Mouse (Mus musculus) hindbrain, embryonic 13.5 days (tissue): ENCODE data around the gene Ccdc105. TPM values are rescaled to one million over a fixed set of nuclear protein-coding genes. Genes with fewer than 3 reads are reported as not detected.

ENCODE experiments used
- ATAC-seq: fragments of 200-750 bp; cut with Nextera tagmentation; 2 replicates; pipeline ENCODE4 v1.8.0; 2017; ENCODE audit warnings: moderate TSS enrichment; ENCODE audit not compliant: low FRiP score
- H3K27ac ChIP-seq: fragments of 300-500 bp; sonication (generic); 2 replicates; pipeline ENCODE4 v1.5.1; 2015; ENCODE audit warnings: inconsistent platforms, mild to moderate bottlenecking, moderate library complexity
- H3K27me3 ChIP-seq: fragments of 300-500 bp; sonication (generic); 2 replicates; pipeline ENCODE4 v1.6.1; 2015; ENCODE audit warnings: mild to moderate bottlenecking, inconsistent platforms
- H3K36me3 ChIP-seq: fragments of 300-500 bp; sonication (generic); 2 replicates; pipeline ENCODE4 v1.6.1; 2015; ENCODE audit warnings: mild to moderate bottlenecking, inconsistent platforms
- H3K4me1 ChIP-seq: fragments of 300-500 bp; sonication (generic); replicated peaks from 2 replicates; pipeline ENCODE4 v1.6.1; 2015; ENCODE audit warnings: inconsistent platforms
- H3K4me2 ChIP-seq: fragments of 300-500 bp; sonication (generic); 2 replicates; pipeline ENCODE4 v1.6.1; 2015; ENCODE audit warnings: inconsistent platforms, mild to moderate bottlenecking, moderate library complexity
- H3K4me3 ChIP-seq: fragments of 300-500 bp; sonication (generic); 2 replicates; pipeline ENCODE4 v1.5.1; 2015; ENCODE audit warnings: mild to moderate bottlenecking, inconsistent platforms
- H3K9ac ChIP-seq: fragments of 300-500 bp; sonication (generic); 2 replicates; pipeline ENCODE4 v1.6.1; 2015; ENCODE audit warnings: mild to moderate bottlenecking, inconsistent platforms
- H3K9me3 ChIP-seq: fragments of 300-500 bp; sonication (generic); 2 replicates; pipeline ENCODE4 v1.6.1; 2016; ENCODE audit warnings: inconsistent platforms
- WGBS: fragments of 180-500 bp; shearing (Covaris S2); methylation state at CpG from one replicate; pipeline ENCODE4 v1.1.7; 2015; 5-methylcytosine and 5-hydroxymethylcytosine counted together
- polyA plus RNA-seq: library from polyadenylated mRNA; unstranded; fragments of >200 nt; fragmentation: Nextera tagmentation; extraction: Ambion mirVana; gene quantifications from 2 replicates; pipeline ENCODE4 v1.2.1, GENCODE M21; 2015

Gene Ccdc105
- 0.19 and 0.48 TPM in 2 replicates for polyA plus RNA-seq

GRCm38 (mm10) chr10:78752452-78753191, at the start of gene Ccdc105:
Gene Ccdc105 (minus strand): TSS chr10:78753065.
- H3K27ac ChIP-seq, result peak within 1 kb of the TSS; percentile 94
- WGBS, result under 1% methylated on average over 61 of the region's 61 CpGs
- H3K4me3 ChIP-seq, result peak within 1 kb of the TSS; percentile 55
- H3K36me3 ChIP-seq, result no peaks in the 10 kb centered on the region
- peak; percentile 95 for ATAC-seq
- peaks cover 8% of the 10 kb centered on the region for H3K4me1 ChIP-seq
- H3K27me3 ChIP-seq, result peaks cover 21% of the 10 kb centered on the region
- no peaks in the 10 kb centered on the region for H3K9me3 ChIP-seq
- peak within 1 kb of the TSS; percentile 75 for H3K4me2 ChIP-seq
- H3K9ac ChIP-seq, result peak within 1 kb of the TSS; percentile 80

GRCm38 (mm10) chr10:78801449-78801848, 48.6 kb upstream of the Ccdc105 start:
- H3K9me3 ChIP-seq, result no peaks in the 10 kb centered on the region
- H3K9ac ChIP-seq, result no peak overlapping the region
- no peaks in the 10 kb centered on the region for H3K4me1 ChIP-seq
- no peak overlapping the region for H3K4me3 ChIP-seq
- no peak for ATAC-seq
- no peak overlapping the region for H3K4me2 ChIP-seq
- H3K36me3 ChIP-seq, result no peaks in the 10 kb centered on the region
- WGBS, result 89% methylated on average over 2 of the region's 2 CpGs
- no peak overlapping the region for H3K27ac ChIP-seq
- no peaks in the 10 kb centered on the region for H3K27me3 ChIP-seq

GRCm38 (mm10) chr10:78790561-78790960, 37.7 kb upstream of the Ccdc105 start:
- 33% methylated on average over 1 of the region's 1 CpGs for WGBS
- Histone ChIP-seq H3K27me3 (no peaks in the 10 kb centered on the region), H3K4me1 (peaks cover 17% of the 10 kb centered on the region), H3K4me2 (no peak overlapping the region), H3K4me3 (no peak overlapping the region), H3K9me3 (no peaks in the 10 kb centered on the region), H3K36me3 (0 out of 2 replicates have a peak, but pooled peaks cover 3% of the 10 kb centered on the region), H3K9ac (no peak overlapping the region), H3K27ac (no peak overlapping the region)
- no peak for ATAC-seq

- WGBS, result 5% methylated on average over 22 of the region's 22 CpGs
- peak overlapping the region; percentile 59 for H3K4me2 ChIP-seq
- H3K4me3 ChIP-seq, result peak overlapping the region; percentile 55
- peak; percentile 98 for ATAC-seq
- H3K9ac ChIP-seq, result peak overlapping the region; percentile 80
- 0 out of 2 replicates have a peak, but pooled peaks cover 3% of the 10 kb centered on the region for H3K36me3 ChIP-seq
- peaks cover 21% of the 10 kb centered on the region for H3K4me1 ChIP-seq
- no peaks in the 10 kb centered on the region for H3K27me3 ChIP-seq
- peak overlapping the region; percentile 89 for H3K27ac ChIP-seq
- H3K9me3 ChIP-seq, result no peaks in the 10 kb centered on the region
Measured at GRCm38 (mm10) chr10:78787566-78788087, 34.8 kb upstream of the Ccdc105 start.

GRCm38 (mm10) chr10:78779981-78780651, 27.3 kb upstream of the Ccdc105 start, which contains the start of gene Slc1a6:
Gene Slc1a6 (plus strand): TSS chr10:78780496.
- Histone ChIP-seq H3K9ac (peak within 1 kb of the TSS; percentile 84), H3K9me3 (no peaks in the 10 kb centered on the region), H3K27ac (peak within 1 kb of the TSS; percentile 31), H3K4me1 (peaks cover 30% of the 10 kb centered on the region), H3K4me2 (peak within 1 kb of the TSS; percentile 97), H3K27me3 (no peaks in the 10 kb centered on the region), H3K36me3 (no peaks in the 10 kb centered on the region), H3K4me3 (peak within 1 kb of the TSS; percentile 63)
- peak; percentile 83 for ATAC-seq
- WGBS, result 2% methylated on average over 29 of the region's 54 CpGs

GRCm38 (mm10) chr10:78779527-78779926, 26.7 kb upstream of the Ccdc105 start:
- peak overlapping the region; percentile 97 for H3K4me2 ChIP-seq
- no peaks in the 10 kb centered on the region for H3K36me3 ChIP-seq
- H3K27ac ChIP-seq, result peak overlapping the region; percentile 31; the same call in 1 of the 2 replicates
- H3K9me3 ChIP-seq, result no peaks in the 10 kb centered on the region
- H3K27me3 ChIP-seq, result no peaks in the 10 kb centered on the region
- ATAC-seq, result no peak
- peaks cover 30% of the 10 kb centered on the region for H3K4me1 ChIP-seq
- H3K4me3 ChIP-seq, result peak overlapping the region; percentile 63
- H3K9ac ChIP-seq, result peak overlapping the region; percentile 84
- WGBS, result 61% methylated on average over 9 of the region's 9 CpGs

- Histone ChIP-seq H3K4me2 (no peak overlapping the region), H3K4me1 (peaks cover 20% of the 10 kb centered on the region), H3K27ac (peak overlapping the region; percentile 8; the same call in 1 of the 2 replicates), H3K36me3 (no peaks in the 10 kb centered on the region), H3K9ac (no peak overlapping the region), H3K9me3 (no peaks in the 10 kb centered on the region), H3K4me3 (no peak overlapping the region), H3K27me3 (no peaks in the 10 kb centered on the region)
- peak; percentile 66 for ATAC-seq
- WGBS, result 46% methylated on average over 4 of the region's 4 CpGs
Measured at GRCm38 (mm10) chr10:78775830-78776229, 23.0 kb upstream of the Ccdc105 start.

GRCm38 (mm10) chr10:78765570-78765969, 12.7 kb upstream of the Ccdc105 start:
- Histone ChIP-seq H3K27ac (no peak overlapping the region), H3K36me3 (no peaks in the 10 kb centered on the region), H3K27me3 (no peaks in the 10 kb centered on the region), H3K9ac (no peak overlapping the region), H3K9me3 (0 out of 2 replicates have a peak, but pooled peaks cover 7% of the 10 kb centered on the region), H3K4me3 (no peak overlapping the region), H3K4me2 (no peak overlapping the region), H3K4me1 (no peaks in the 10 kb centered on the region)
- 77% methylated on average over 1 of the region's 1 CpGs for WGBS
- ATAC-seq, result no peak

GRCm38 (mm10) chr10:78756021-78756420, 3.2 kb upstream of the Ccdc105 start:
- no peak for ATAC-seq
- 0 out of 2 replicates have a peak, but pooled peaks cover 5% of the 10 kb centered on the region for H3K27me3 ChIP-seq
- no peak overlapping the region for H3K27ac ChIP-seq
- H3K36me3 ChIP-seq, result no peaks in the 10 kb centered on the region
- WGBS, result 36% methylated on average over 6 of the region's 6 CpGs
- no peak overlapping the region for H3K4me3 ChIP-seq
- no peak overlapping the region for H3K4me2 ChIP-seq
- no peak overlapping the region for H3K9ac ChIP-seq
- 0 out of 2 replicates have a peak, but pooled peaks cover 7% of the 10 kb centered on the region for H3K4me1 ChIP-seq
- H3K9me3 ChIP-seq, result no peaks in the 10 kb centered on the region

- no peaks in the 10 kb centered on the region for H3K36me3 ChIP-seq
- no peak overlapping the region for H3K4me2 ChIP-seq
- no peaks in the 10 kb centered on the region for H3K9me3 ChIP-seq
- no peak for ATAC-seq
- H3K27ac ChIP-seq, result no peak overlapping the region
- H3K9ac ChIP-seq, result no peak overlapping the region
- WGBS, result 88% methylated on average over 6 of the region's 6 CpGs
- peaks cover 16% of the 10 kb centered on the region for H3K4me1 ChIP-seq
- peaks cover 17% of the 10 kb centered on the region for H3K27me3 ChIP-seq
- H3K4me3 ChIP-seq, result no peak overlapping the region
Measured at GRCm38 (mm10) chr10:78748946-78749345, 3.9 kb downstream of the Ccdc105 start.

GRCm38 (mm10) chr10:78748161-78748560, 4.7 kb downstream of the Ccdc105 start:
- no peak overlapping the region for H3K27ac ChIP-seq
- H3K4me2 ChIP-seq, result peak overlapping the region; percentile 67
- H3K4me3 ChIP-seq, result peak overlapping the region; percentile 44; the same call in 1 of the 2 replicates
- 78% methylated on average over 13 of the region's 13 CpGs for WGBS
- no peaks in the 10 kb centered on the region for H3K9me3 ChIP-seq
- H3K36me3 ChIP-seq, result no peaks in the 10 kb centered on the region
- ATAC-seq, result no peak
- H3K27me3 ChIP-seq, result peaks cover 17% of the 10 kb centered on the region
- peaks cover 16% of the 10 kb centered on the region for H3K4me1 ChIP-seq
- peak overlapping the region; percentile 68; the same call in 1 of the 2 replicates for H3K9ac ChIP-seq
